Mouse (Mus musculus) spleen, adult 2 months (tissue): ENCODE data around the gene Tmco1. TPM values are rescaled to one million over a fixed set of nuclear protein-coding genes. Genes with fewer than 3 reads are reported as not detected.

Experiments used
- DNase-seq, 2 experiments: peaks; one replicate each; pipeline versions ENCODE4 v3.0.0 to v3.0.0-alpha.2; 2012 to 2021; ENCODE audit warnings: low spot score in 2 of 2, low read depth in 1 of 2
- H3K27ac ChIP-seq: fragments of 200-500 bp; 2 replicates; pipeline ENCODE4 v1.5.1; 2012; ENCODE audit warnings: low read length, inconsistent platforms; ENCODE audit not compliant: insufficient read depth
- H3K27me3 ChIP-seq: fragments of 200-500 bp; 2 replicates; pipeline ENCODE4 v1.6.1; 2012; ENCODE audit warnings: mild to moderate bottlenecking, moderate library complexity, low read length, inconsistent platforms; ENCODE audit not compliant: control insufficient read depth, insufficient read depth
- H3K36me3 ChIP-seq: fragments of 200-500 bp; 2 replicates; pipeline ENCODE4 v1.6.1; 2012; ENCODE audit warnings: mild to moderate bottlenecking, low read length, inconsistent platforms; ENCODE audit not compliant: control insufficient read depth, insufficient read depth
- H3K4me1 ChIP-seq: fragments of 200-500 bp; 2 replicates; pipeline ENCODE4 v1.6.1; 2011; ENCODE audit warnings: inconsistent platforms; ENCODE audit not compliant: control insufficient read depth, insufficient read depth, insufficient read length
- H3K4me3 ChIP-seq: fragments of 200-500 bp; 2 replicates; pipeline ENCODE4 v1.5.1; 2011; ENCODE audit warnings: mild to moderate bottlenecking, inconsistent platforms; ENCODE audit not compliant: insufficient read depth, insufficient read length; ENCODE audit errors: extremely low read depth
- CTCF ChIP-seq: fragments of 200-500 bp; IDR thresholded peaks from 2 replicates; pipeline ENCODE4 v1.5.1; 2011; ENCODE audit warnings: mild to moderate bottlenecking, inconsistent platforms; ENCODE audit not compliant: insufficient read depth, insufficient read length, insufficient replicate concordance; ENCODE audit errors: extremely low read depth
- POLR2A ChIP-seq: fragments of 200-500 bp; IDR thresholded peaks from 2 replicates; pipeline ENCODE4 v1.6.1; 2011; ENCODE audit warnings: low read depth, low read length, inconsistent platforms
- WGBS: fragments of 180-500 bp; shearing (Covaris S2); methylation state at CpG from one replicate; pipeline ENCODE4 v1.1.7; 2018; 5-methylcytosine and 5-hydroxymethylcytosine counted together
- polyA plus RNA-seq: library from polyadenylated mRNA; depleted of rRNA; stranded (reverse); fragments of >200 nt; gene quantifications from 2 replicates; pipeline ENCODE4 v1.2.3, GENCODE M21; 2012

The Tmco1 gene
- polyA plus RNA-seq, 1 experiment, result 17.5 TPM

DNA sequence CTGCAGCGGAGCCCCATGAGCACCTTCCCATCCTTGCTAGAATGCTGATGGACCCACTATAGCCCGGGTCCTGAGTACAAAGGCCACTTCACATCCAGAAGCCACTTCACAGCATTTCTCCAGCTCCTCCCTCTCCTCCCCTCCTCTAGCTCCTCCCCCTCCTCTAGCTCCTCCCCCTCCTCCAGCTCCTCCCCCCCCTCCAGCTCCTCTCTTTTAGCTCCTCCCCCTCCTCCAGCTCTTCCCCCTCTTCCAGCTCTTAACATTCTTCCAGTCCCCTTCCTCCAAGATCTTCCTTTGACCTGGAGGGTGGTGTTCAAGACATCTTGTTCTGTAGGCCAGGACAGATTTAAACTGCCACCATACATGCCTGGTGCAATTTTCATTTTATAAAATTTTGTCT, 8.1 kb upstream of the Tmco1 start:
- Histone ChIP-seq H3K27ac (no peak overlapping the region), H3K4me1 (no peaks in the 10 kb centered on the region), H3K36me3 (no peaks in the 10 kb centered on the region), H3K4me3 (no peak overlapping the region), H3K27me3 (no peaks in the 10 kb centered on the region)
- WGBS, result 82% methylated on average over 2 of the region's 2 CpGs
- TF ChIP-seq CTCF (no peak), POLR2A (no peak)
- no peak for DNase-seq

DNA sequence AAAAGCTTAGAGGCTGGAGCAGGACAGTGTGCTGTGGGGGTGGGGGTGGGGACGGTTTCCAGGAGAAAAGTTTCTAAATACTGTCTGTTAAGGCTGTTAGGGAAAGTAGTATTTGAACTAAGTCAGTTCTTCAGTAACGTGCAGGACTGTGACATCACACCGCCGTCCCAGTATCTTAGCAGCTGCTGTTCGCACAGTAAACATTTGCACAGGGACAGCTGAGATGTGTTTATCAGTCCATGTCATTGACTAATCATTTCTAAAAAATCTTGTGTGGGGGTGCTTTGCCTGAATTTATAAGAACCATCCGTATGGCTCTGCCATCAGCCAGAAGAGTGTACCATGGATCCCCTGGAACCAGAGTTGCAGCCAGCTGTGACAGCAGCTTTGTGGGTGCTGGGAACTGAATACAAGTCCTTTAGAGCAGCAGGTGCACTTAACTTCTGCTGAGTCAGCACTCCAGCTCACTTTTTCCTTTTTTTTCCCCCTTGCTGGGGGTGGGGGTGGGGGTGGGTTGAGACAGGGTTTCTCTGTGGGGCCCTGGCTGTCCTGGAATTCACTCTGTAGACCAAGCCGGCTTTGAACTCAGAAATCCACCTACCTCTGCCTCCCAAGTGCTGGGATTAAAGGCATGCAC, 2.6 kb upstream of the Tmco1 start:
- TF ChIP-seq CTCF, result no peak
- TF ChIP-seq POLR2A, result no peak
- WGBS, result 85% methylated on average over 7 of the region's 7 CpGs
- H3K4me1 ChIP-seq, result peaks cover 3% of the 10 kb centered on the region; the same call in 1 of the 2 replicates

GRCm38 (mm10) chr1:167306451-167307240, 1.5 kb upstream of the Tmco1 start:
- Histone ChIP-seq H3K36me3 (no peaks in the 10 kb centered on the region; the same call in 1 of the 2 replicates), H3K4me1 (peaks cover 3% of the 10 kb centered on the region; the same call in 1 of the 2 replicates), H3K27ac (no peak overlapping the region), H3K27me3 (no peaks in the 10 kb centered on the region), H3K4me3 (no peak overlapping the region)
- peak; percentile 60; the same call in 1 of the 2 replicates for TF ChIP-seq CTCF
- no peak for TF ChIP-seq POLR2A
- WGBS, result 46% methylated on average over 5 of the region's 5 CpGs
- peak; percentile 56 to 67 for DNase-seq

More for the DNA sequence above, 2.6 kb upstream of the Tmco1 start:
- H3K27me3 ChIP-seq, result no peaks in the 10 kb centered on the region
- no peak overlapping the region for H3K27ac ChIP-seq
- H3K36me3 ChIP-seq, result no peaks in the 10 kb centered on the region
- DNase-seq, result no peak
- H3K4me3 ChIP-seq, result no peak overlapping the region

- peaks cover 3% of the 10 kb centered on the region; the same call in 1 of the 2 replicates for H3K4me1 ChIP-seq
- H3K27me3 ChIP-seq, result no peaks in the 10 kb centered on the region
- no peak for DNase-seq
- peak overlapping the region; percentile 94; the same call in 1 of the 2 replicates for H3K4me3 ChIP-seq
- no peaks in the 10 kb centered on the region; the same call in 1 of the 2 replicates for H3K36me3 ChIP-seq
- TF ChIP-seq CTCF (no peak), POLR2A (no peak)
- no peak overlapping the region for H3K27ac ChIP-seq
- 36% methylated on average over 11 of the region's 11 CpGs for WGBS
Measured at GRCm38 (mm10) chr1:167307674-167308073, 504 bp upstream of the Tmco1 start.

- peaks cover 5% of the 10 kb centered on the region for H3K36me3 ChIP-seq
- peaks cover 3% of the 10 kb centered on the region; the same call in 1 of the 2 replicates for H3K4me1 ChIP-seq
- no peak for TF ChIP-seq CTCF
- TF ChIP-seq POLR2A, result no peak
- no peak overlapping the region for H3K4me3 ChIP-seq
- DNase-seq, result no peak
- H3K27ac ChIP-seq, result no peak overlapping the region
- no peaks in the 10 kb centered on the region for H3K27me3 ChIP-seq
Measured at GRCm38 (mm10) chr1:167312367-167312766, 4.2 kb downstream of the Tmco1 start.

GRCm38 (mm10) chr1:167313220-167313619, 5.0 kb downstream of the Tmco1 start:
- H3K36me3 ChIP-seq, result peaks cover 5% of the 10 kb centered on the region
- DNase-seq, result no peak
- no peaks in the 10 kb centered on the region for H3K4me1 ChIP-seq
- TF ChIP-seq POLR2A (no peak), CTCF (no peak)
- H3K27ac ChIP-seq, result no peak overlapping the region
- H3K27me3 ChIP-seq, result no peaks in the 10 kb centered on the region
- 89% methylated on average over 4 of the region's 4 CpGs for WGBS
- no peak overlapping the region for H3K4me3 ChIP-seq
